Mouse (Mus musculus) kidney, adult 8-10 months (tissue): ENCODE results near the gene Ndufs2.

Source experiments
- DNase-seq, 2 experiments: peaks; one replicate each; pipeline ENCODE4 v3.0.0; 2022

The Ndufs2 gene

GRCm38 (mm10) chr1:171250680-171251593 lies at the start of gene Ndufs2:
Gene Ndufs2 (minus strand): TSS chr1:171251388.
- no peak for DNase-seq

GRCm38 (mm10) chr1:171298226-171298625 lies 47.0 kb upstream of the Ndufs2 start:
- no peak for DNase-seq

DNA sequence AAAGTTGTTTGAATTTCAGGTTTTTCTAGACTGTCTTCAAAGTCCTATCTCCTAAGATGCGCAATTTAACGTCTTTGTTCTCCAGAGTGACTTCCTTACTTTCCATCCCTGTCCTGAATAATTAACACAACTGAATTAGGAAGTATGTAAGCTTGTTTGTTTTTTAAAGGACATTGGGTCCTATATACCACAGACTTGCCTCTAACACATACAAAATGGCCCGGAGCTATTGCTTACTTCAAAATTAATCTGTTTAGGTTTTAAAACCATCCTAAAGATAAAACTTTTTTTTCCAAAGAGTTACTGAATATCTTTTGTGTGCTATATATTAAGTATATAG lies 43.8 kb upstream of the Ndufs2 start:
- DNase-seq, result peak in 1 of 2 experiments; percentile 11

- DNase-seq, result peak; percentile 87 to 88
Observed at GRCm38 (mm10) chr1:171294298-171295062, 43.3 kb upstream of the Ndufs2 start, which contains the start of gene Ufc1. Gene Ufc1 (minus strand): TSS chr1:171295024.

- DNase-seq, result no peak
Observed at GRCm38 (mm10) chr1:171293906-171294297, 42.7 kb upstream of the Ndufs2 start.

- DNase-seq, result no peak
Observed at GRCm38 (mm10) chr1:171293351-171293750, 42.2 kb upstream of the Ndufs2 start.

DNA sequence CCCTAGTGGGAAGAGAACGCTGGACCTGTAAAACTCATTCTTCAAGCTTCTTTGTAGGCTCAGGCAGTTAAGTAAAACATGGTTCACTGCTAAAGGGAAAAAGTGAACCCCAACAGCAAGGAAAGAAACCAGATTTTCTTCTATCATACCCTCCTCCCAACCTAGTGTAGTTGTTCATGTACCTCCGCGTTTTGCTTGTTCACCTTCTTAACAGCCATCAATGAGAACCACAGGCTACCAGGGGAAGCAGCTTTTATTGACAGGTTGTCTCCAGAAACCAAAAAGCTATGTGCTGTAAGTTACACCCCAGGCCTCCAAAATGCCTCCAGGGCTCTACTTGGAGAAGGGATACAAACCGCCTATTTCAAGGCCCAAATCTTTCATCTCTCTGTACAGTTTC lies 37.1 kb upstream of the Ndufs2 start:
- no peak for DNase-seq

GRCm38 (mm10) chr1:171287136-171288081 lies 36.2 kb upstream of the Ndufs2 start, which contains the start of gene Usp21:
Gene Usp21 (minus strand): TSS chr1:171287991.
- peak; percentile 94 to 95 for DNase-seq

DNA sequence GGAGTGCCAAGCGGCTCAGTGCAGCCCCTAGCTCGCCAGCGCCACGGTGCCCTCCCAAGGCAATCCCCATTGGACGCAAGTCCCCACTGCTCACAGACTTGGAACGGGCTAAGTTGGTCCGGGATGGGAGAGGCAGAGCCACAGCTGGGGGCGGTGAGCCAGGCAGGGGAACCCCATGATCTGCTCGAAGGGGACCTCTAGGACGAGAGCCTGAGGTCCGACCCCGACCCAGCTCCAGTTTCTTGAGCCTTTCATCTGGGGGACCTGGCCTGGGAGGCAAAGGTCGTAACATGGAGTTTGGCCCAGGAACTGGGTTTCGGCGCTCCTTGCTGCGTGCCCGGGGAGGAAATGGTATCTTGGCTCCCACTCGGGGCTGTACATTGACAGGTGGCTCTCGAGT lies 35.3 kb upstream of the Ndufs2 start:
- no peak for DNase-seq

DNA sequence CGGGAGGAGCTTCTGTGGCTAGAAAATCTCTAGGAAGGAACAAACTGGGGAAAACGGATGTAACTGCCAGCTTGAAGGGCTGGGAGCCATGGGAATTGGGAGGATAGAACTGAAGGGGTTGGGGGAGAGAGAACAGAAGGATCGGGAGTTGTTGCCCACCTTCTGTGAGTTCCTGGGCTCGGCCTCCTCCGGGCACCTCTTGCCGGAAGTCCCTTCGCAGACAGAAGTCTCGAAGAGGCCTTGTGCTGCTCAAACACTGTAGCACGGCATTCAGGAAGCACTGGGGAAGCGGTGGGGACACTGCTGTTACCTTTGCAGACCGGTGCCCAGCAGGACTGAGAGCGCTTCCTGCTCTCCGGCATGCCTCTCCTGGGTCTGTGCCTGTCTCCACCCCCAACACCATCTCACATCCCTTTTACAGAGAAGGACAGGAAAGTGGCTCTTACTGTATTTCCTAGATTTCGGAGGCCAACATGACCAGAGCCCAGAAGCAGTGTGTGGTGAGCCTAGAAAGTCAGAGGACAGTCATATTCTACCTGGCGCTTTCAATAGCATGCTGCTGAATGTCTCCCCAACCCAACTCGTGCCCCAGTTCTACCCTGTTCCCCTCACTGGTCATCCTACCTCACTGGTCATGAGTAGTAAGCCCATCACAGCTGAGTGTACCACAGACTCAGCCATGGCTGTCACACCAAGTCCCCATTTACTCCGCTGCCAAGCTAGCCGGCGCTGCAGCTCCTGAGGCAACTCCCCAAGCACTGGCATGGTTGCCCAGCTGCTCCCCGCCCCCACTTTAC lies 34.1 kb upstream of the Ndufs2 start:
- DNase-seq, result no peak

- no peak for DNase-seq
Observed at GRCm38 (mm10) chr1:171284491-171284890, 33.3 kb upstream of the Ndufs2 start.

GRCm38 (mm10) chr1:171283188-171284160 lies 32.3 kb upstream of the Ndufs2 start:
- no peak for DNase-seq

DNA sequence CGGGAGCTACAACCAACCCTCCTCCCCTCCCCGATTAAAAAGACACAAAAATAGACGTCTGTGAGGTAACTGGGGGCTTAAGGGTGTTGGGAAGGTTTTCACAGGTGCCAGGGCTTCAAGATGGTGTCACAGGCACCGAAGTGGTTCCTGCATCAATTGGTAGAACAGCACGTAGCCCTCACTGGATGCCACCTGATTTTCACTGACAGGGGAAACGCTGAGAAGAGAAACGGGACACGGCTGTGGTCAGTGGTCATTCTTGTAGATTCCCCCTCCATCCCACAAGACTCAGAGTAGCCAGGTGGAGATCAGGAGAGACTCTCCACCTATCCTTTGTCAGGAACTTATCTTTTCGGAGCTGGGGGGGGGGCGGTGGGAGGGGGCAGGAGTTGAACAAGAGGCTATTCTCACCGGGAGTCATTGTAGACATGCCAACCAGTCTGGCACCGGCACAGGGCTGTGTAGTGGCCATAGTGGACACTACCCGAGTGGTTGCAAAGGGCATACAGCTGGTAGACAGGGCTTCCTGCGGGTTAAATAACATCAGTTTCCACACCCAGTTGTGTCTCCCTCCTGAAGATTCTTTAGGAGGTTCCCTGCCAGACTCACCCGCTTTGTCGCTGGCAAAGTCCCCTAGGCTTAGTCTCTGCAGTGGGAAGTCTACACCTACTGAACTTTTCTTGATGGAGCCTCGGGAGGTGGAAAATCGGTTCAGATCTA lies 31.1 kb upstream of the Ndufs2 start:
- DNase-seq, result no peak

DNA sequence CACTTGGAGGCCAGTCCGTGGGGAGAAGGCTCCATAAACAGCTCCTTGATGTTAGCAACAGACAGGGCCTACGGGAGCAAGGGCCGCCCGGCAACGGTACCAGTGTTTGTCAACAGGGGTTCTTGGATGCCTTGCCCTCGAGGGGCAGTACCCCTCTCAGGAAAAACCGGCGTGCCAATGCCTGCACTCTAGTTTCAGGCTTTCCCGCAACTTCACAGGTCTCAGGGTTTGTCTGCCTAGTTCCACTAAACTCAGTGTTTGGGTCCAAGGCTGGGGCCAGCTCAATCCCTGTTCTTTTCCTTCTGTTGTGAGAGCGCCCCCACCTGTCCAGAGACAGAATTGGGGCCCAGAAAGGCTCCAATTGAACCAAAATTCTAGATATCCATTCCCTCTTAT lies 30.3 kb upstream of the Ndufs2 start:
- DNase-seq, result peak; percentile 77 to 88

- peak; percentile 94 to 97 for DNase-seq
Observed at GRCm38 (mm10) chr1:171280916-171281527, 29.8 kb upstream of the Ndufs2 start, which contains the start of gene Ppox. Gene Ppox (minus strand): TSS chr1:171281186.

- DNase-seq, result peak; percentile 56 to 60
Observed at GRCm38 (mm10) chr1:171280250-171280915, 29.2 kb upstream of the Ndufs2 start.

DNA sequence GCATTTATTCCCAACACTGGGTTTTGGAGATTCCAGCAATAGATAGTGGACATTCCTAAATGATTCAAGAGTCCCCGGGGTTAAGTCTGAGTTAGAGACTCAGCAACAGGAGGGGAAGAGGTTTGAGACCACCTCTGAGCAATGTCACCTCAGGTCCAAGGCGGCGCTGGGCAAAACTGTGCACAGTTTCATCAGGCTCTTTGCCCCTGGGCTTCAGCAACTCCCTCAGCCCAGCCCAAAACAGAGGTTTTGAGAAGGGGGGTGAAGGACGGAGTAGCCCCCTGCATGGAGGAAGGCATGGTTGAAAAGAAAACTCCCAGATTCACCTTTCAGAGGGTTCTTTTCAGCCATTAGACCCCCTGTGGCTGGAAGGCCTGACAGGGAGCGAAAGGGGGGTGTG lies 28.5 kb upstream of the Ndufs2 start:
- peak in 1 of 2 experiments; percentile 1 for DNase-seq

- DNase-seq, result peak in 1 of 2 experiments; percentile 1
Observed at GRCm38 (mm10) chr1:171279012-171279705, 28.0 kb upstream of the Ndufs2 start.
